Mouse (Mus musculus): ENCODE measurements around the gene Cmss1.
A peak's percentile ranks its signal among the peaks of the same experiment; 100 is the strongest.

The Cmss1 gene

GRCm38 (mm10) chr16:57473415-57474085 lies 133.1 kb downstream of the Cmss1 start:
- DNase-seq (ENCODE audit: low read depth, low spot score): peak; percentile 74

GRCm38 (mm10) chr16:57471071-57471470 lies 135.6 kb downstream of the Cmss1 start:
- DNase-seq (ENCODE audit: low read depth, low spot score): no peak

- no peak for DNase-seq (ENCODE audit: low read depth, low spot score)
These were observed 136.3 kb downstream of the Cmss1 start for GRCm38 (mm10) chr16:57470286-57470830.

- DNase-seq (ENCODE audit: low read depth, low spot score): no peak
These were observed 136.8 kb downstream of the Cmss1 start for GRCm38 (mm10) chr16:57469869-57470268.

- no peak for DNase-seq (ENCODE audit: low read depth, low spot score)
These were observed 137.4 kb downstream of the Cmss1 start for GRCm38 (mm10) chr16:57469301-57469700.

GRCm38 (mm10) chr16:57465386-57465913 lies 141.2 kb downstream of the Cmss1 start:
- DNase-seq (ENCODE audit: low read depth, low spot score): no peak

- DNase-seq (ENCODE audit: low read depth, low spot score): no peak
These were observed 150.7 kb downstream of the Cmss1 start for GRCm38 (mm10) chr16:57456003-57456402.

- DNase-seq (ENCODE audit: low read depth, low spot score): no peak
These were observed 151.1 kb downstream of the Cmss1 start for GRCm38 (mm10) chr16:57455573-57455972.

- no peak for DNase-seq (ENCODE audit: low read depth, low spot score)
These were observed 152.4 kb downstream of the Cmss1 start for GRCm38 (mm10) chr16:57454106-57454763.

GRCm38 (mm10) chr16:57453009-57453408 lies 153.7 kb downstream of the Cmss1 start:
- DNase-seq (ENCODE audit: low read depth, low spot score): no peak

- no peak for DNase-seq (ENCODE audit: low read depth, low spot score)
These were observed 161.3 kb downstream of the Cmss1 start for GRCm38 (mm10) chr16:57445096-57446094.

GRCm38 (mm10) chr16:57440706-57441437 lies 165.8 kb downstream of the Cmss1 start:
- no peak for DNase-seq (ENCODE audit: low read depth, low spot score)

GRCm38 (mm10) chr16:57439206-57439605 lies 167.5 kb downstream of the Cmss1 start:
- DNase-seq (ENCODE audit: low read depth, low spot score): no peak

- DNase-seq (ENCODE audit: low read depth, low spot score): no peak
These were observed 168.4 kb downstream of the Cmss1 start for GRCm38 (mm10) chr16:57438288-57438685.

GRCm38 (mm10) chr16:57437523-57438287 lies 169.0 kb downstream of the Cmss1 start:
- DNase-seq (ENCODE audit: low read depth, low spot score): no peak

GRCm38 (mm10) chr16:57434640-57435039 lies 172.0 kb downstream of the Cmss1 start:
- DNase-seq (ENCODE audit: low read depth, low spot score): no peak

GRCm38 (mm10) chr16:57433671-57434070 lies 173.0 kb downstream of the Cmss1 start:
- no peak for DNase-seq (ENCODE audit: low read depth, low spot score)

- no peak for DNase-seq (ENCODE audit: low read depth, low spot score)
These were observed 173.5 kb downstream of the Cmss1 start for GRCm38 (mm10) chr16:57433173-57433572.

GRCm38 (mm10) chr16:57431294-57431693 lies 175.4 kb downstream of the Cmss1 start:
- no peak for DNase-seq (ENCODE audit: low read depth, low spot score)

- no peak for DNase-seq (ENCODE audit: low read depth, low spot score)
These were observed 177.7 kb downstream of the Cmss1 start for GRCm38 (mm10) chr16:57428977-57429376.
